Mouse (Mus musculus): Measurements from ENCODE around the gene Tgfbrap1. TPM values are rescaled to one million over a fixed set of nuclear protein-coding genes. Genes with fewer than 3 reads are reported as not detected.

Gene Tgfbrap1
- polyA plus RNA-seq, 2 experiments: 2.7 to 4.7 TPM

DNA sequence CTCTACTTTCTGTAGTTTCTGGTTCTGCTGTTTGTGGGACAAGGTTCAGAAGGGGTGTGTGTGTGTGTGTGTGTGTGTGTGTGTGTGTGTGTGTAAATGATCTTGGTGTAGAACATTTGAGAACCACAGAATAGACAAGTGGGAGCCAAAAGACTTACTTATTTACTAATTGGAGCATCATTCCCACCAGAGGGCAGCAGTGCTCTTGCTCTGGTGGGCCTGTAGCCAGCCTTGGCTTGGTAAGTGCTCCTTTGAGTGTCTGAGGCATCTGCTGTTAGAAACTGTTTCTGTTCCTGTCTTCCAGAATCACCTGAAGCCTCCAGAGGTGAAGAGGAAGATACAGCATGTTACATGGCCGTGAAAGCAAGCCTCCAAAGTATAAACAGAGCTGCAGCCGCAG lies 14.4 kb upstream of the Tgfbrap1 start:
- DNase-seq (ENCODE audit: low read depth in 3 of 3, low spot score in 3 of 3): peak in 1 of 3 experiments; percentile 17

DNA sequence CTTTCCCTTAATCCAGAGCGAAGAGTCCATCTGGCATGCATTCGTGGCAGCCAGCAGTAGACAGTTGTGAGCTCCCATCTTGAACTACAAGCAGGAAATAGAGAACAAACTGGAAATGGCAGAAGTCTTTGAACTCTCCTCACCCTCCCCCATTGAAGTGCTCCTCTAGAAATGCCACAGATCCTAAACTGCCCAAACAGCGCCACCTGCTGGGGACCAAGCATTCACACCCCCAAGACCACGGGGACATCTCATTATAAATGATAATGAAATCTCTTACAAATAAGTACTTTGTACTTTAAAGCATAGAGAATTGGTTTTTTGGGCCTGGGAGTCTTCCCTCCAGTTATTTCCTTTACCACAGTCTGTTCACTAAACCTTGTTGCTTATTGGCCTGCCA lies 12.1 kb upstream of the Tgfbrap1 start:
- Histone ChIP-seq H3K9me3 (ENCODE audit: control insufficient read depth, low read length) (no peaks in the 10 kb centered on the region), H3K4me3 (ENCODE audit: insufficient read depth in 1 of 2, low read depth in 2 of 2, low read length in 2 of 2) (no peak overlapping the region), H3K27ac (no peak overlapping the region), H3K4me2 (ENCODE audit: low read depth) (no peak overlapping the region), H3K27me3 (ENCODE audit: control insufficient read depth, insufficient read depth, low read length) (no peaks in the 10 kb centered on the region), H3K4me1 (replicated peaks; ENCODE audit: control insufficient read depth in 2 of 2, insufficient read depth in 2 of 2, low read length in 1 of 2) (0 out of 4 replicates have a peak, but pooled peaks cover 0 to 5% of the 10 kb centered on the region in 2 experiments), H3K36me3 (replicated peaks; ENCODE audit: control insufficient read depth, insufficient read depth, low read depth) (peaks cover 2% of the 10 kb centered on the region), H3K9ac (replicated peaks) (no peak overlapping the region)
- DNase-seq (ENCODE audit: low read depth in 3 of 3, low spot score in 3 of 3) (peak; percentile 28 to 44 (median 35)), ATAC-seq (ENCODE audit: insufficient read depth) (no peak)
- 37% methylated on average over 4 of the region's 4 CpGs for WGBS (ENCODE audit: insufficient replicate concordance)
- TF ChIP-seq CTCF (IDR thresholded peaks at IDR 0.05; ENCODE audit: low read depth) (peak; percentile 88), EP300 (IDR thresholded peaks at IDR 0.05; ENCODE audit: low read depth) (no peak)

More for the DNA sequence above, 14.4 kb upstream of the Tgfbrap1 start:
- H3K36me3 ChIP-seq (replicated peaks; ENCODE audit: control insufficient read depth, insufficient read depth, low read depth): peaks cover 2% of the 10 kb centered on the region
- WGBS (ENCODE audit: insufficient replicate concordance): 73% methylated on average over 2 of the region's 2 CpGs
- no peak for ATAC-seq (ENCODE audit: insufficient read depth)
- H3K27ac ChIP-seq: no peak overlapping the region
- no peaks in the 10 kb centered on the region for H3K9me3 ChIP-seq (ENCODE audit: control insufficient read depth, low read length)
- no peak overlapping the region for H3K9ac ChIP-seq (replicated peaks)
- no peak overlapping the region for H3K4me3 ChIP-seq (ENCODE audit: insufficient read depth in 1 of 2, low read depth in 2 of 2, low read length in 2 of 2)
- no peaks in the 10 kb centered on the region for H3K27me3 ChIP-seq (ENCODE audit: control insufficient read depth, insufficient read depth, low read length)
- H3K4me1 ChIP-seq (replicated peaks; ENCODE audit: control insufficient read depth in 2 of 2, insufficient read depth in 2 of 2, low read length in 1 of 2): 0 out of 4 replicates have a peak, but pooled peaks cover 0 to 5% of the 10 kb centered on the region in 2 experiments
- H3K4me2 ChIP-seq (ENCODE audit: low read depth): no peak overlapping the region
- TF ChIP-seq CTCF (IDR thresholded peaks at IDR 0.05; ENCODE audit: low read depth) (peak; percentile 69), EP300 (IDR thresholded peaks at IDR 0.05; ENCODE audit: low read depth) (no peak)

DNA sequence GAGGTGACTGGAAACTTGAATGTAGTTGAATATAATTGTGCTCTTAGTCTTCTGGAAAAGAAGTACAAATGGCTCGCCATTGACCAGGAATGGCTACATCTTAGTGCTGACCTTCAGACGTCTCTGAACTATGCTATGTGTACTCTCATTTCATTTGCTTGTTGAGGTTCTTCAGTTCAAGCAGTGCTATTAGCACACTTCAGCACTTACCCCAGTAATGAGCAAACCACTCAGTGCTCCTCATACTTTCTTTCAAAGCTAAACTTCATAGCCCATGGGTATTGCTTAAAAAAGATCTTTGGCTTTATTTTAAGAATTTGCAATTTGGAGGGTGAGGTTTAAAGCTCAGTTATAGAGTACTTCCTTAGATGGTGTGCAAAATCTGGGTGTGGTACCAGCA lies 10.3 kb upstream of the Tgfbrap1 start:
- Histone ChIP-seq H3K4me2 (ENCODE audit: low read depth) (no peak overlapping the region), H3K4me3 (ENCODE audit: insufficient read depth in 1 of 2, low read depth in 2 of 2, low read length in 2 of 2) (no peak overlapping the region), H3K9me3 (ENCODE audit: control insufficient read depth, low read length) (no peaks in the 10 kb centered on the region), H3K4me1 (replicated peaks; ENCODE audit: control insufficient read depth in 2 of 2, insufficient read depth in 2 of 2, low read length in 1 of 2) (0 out of 4 replicates have a peak, but pooled peaks cover 0 to 3% of the 10 kb centered on the region in 2 experiments), H3K27ac (no peak overlapping the region), H3K9ac (replicated peaks) (no peak overlapping the region), H3K36me3 (replicated peaks; ENCODE audit: control insufficient read depth, insufficient read depth, low read depth) (peaks cover 2% of the 10 kb centered on the region), H3K27me3 (ENCODE audit: control insufficient read depth, insufficient read depth, low read length) (no peaks in the 10 kb centered on the region)
- TF ChIP-seq EP300 (IDR thresholded peaks at IDR 0.05; ENCODE audit: low read depth): no peak
- no peak for TF ChIP-seq CTCF (IDR thresholded peaks at IDR 0.05; ENCODE audit: low read depth)
- WGBS (ENCODE audit: insufficient replicate concordance): 49% methylated on average over 2 of the region's 2 CpGs
- DNase-seq (ENCODE audit: low read depth in 3 of 3, low spot score in 3 of 3) (no peak), ATAC-seq (ENCODE audit: insufficient read depth) (no peak)

DNA sequence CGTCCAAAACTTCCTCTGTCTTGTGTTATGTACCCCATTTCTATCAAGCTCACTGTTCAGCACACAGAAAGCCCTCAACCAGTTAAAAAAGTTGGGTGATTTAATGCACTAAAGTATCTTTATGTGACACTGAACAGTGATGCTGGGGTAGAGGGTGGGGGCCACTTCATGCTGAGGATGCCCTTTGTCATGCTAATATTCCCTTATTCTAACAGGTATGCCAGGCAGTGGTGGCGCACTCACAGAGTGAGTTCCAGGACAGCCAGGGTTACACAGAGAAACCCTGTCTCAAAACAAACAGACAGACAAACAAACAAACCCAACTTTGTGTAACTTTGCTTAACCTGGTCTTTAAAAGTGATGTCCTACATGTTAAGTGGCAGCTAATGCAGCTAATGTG lies 4.2 kb downstream of the Tgfbrap1 start:
- Histone ChIP-seq H3K4me1 (replicated peaks; ENCODE audit: control insufficient read depth in 2 of 2, insufficient read depth in 2 of 2, low read length in 1 of 2) (peaks cover 6 to 9% of the 10 kb centered on the region in 2 experiments; a peak in 3 of 4 replicates), H3K9me3 (ENCODE audit: control insufficient read depth, low read length) (no peaks in the 10 kb centered on the region), H3K4me2 (ENCODE audit: low read depth) (no peak overlapping the region), H3K36me3 (replicated peaks; ENCODE audit: control insufficient read depth, insufficient read depth, low read depth) (no peaks in the 10 kb centered on the region), H3K27me3 (ENCODE audit: control insufficient read depth, insufficient read depth, low read length) (no peaks in the 10 kb centered on the region), H3K27ac (no peak overlapping the region), H3K4me3 (ENCODE audit: insufficient read depth in 1 of 2, low read depth in 2 of 2, low read length in 2 of 2) (no peak overlapping the region), H3K9ac (replicated peaks) (no peak overlapping the region)
- ATAC-seq (ENCODE audit: insufficient read depth) (no peak), DNase-seq (ENCODE audit: low read depth in 3 of 3, low spot score in 3 of 3) (no peak)
- no peak for TF ChIP-seq EP300 (IDR thresholded peaks at IDR 0.05; ENCODE audit: low read depth)
- 81% methylated on average over 2 of the region's 2 CpGs for WGBS (ENCODE audit: insufficient replicate concordance)

DNA sequence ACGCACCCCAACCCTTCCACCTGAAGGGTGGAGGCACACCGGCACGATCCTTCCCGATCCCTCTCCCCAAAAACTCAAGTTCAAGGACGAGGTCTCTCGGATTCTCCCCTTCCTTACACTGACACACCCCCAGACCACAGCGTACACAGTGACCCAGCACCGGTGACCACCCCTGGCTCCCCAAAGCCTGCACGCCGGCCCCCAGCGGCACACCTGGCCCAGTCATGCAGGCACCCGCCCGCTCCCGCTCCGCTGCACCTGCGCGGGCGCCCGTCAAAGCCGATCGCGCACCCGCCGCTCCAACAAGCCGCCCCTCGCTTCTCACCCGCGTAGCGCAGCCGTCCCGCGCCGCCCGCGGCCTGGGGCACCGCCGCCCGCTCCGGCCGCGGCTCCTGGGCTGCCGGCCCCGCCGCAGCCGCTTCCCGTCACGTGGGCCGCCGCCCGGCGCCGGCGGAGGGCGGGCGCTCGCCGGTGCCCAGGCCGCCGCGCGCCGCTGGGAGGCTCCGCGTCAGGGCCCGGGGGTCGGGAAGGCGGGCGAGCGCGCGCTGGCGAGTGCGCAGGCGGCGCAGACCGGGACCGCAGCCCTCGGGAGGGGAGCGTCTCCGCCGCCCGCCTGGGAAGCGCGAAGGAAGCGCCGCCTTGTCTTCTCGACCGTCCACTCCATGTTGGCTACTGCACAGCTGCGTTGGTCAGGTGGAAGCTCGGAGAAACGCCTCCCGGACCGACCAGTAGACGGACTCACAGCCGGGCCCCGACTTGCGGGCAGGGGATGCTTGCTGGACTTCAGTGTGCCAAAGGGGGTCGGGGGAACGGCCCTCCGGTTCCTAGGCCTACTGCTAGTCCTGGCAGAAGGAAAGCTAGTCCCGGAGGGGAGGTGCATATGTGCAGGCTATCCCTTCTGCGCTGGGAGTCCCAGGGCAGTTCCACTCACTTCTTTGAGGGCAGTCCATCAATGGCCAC lies 6.1 kb downstream of the Tgfbrap1 start:
- Histone ChIP-seq H3K36me3 (replicated peaks; ENCODE audit: control insufficient read depth, insufficient read depth, low read depth) (no peaks in the 10 kb centered on the region), H3K4me3 (ENCODE audit: insufficient read depth in 1 of 2, low read depth in 2 of 2, low read length in 2 of 2) (peak overlapping the region; percentile 80 to 90), H3K4me2 (ENCODE audit: low read depth) (peak overlapping the region; percentile 90), H3K27ac (no peak overlapping the region), H3K27me3 (ENCODE audit: control insufficient read depth, insufficient read depth, low read length) (no peaks in the 10 kb centered on the region), H3K4me1 (replicated peaks; ENCODE audit: control insufficient read depth in 2 of 2, insufficient read depth in 2 of 2, low read length in 1 of 2) (peaks cover 4 to 9% of the 10 kb centered on the region in 2 experiments; a peak in 3 of 4 replicates), H3K9me3 (ENCODE audit: control insufficient read depth, low read length) (no peaks in the 10 kb centered on the region), H3K9ac (replicated peaks) (peak overlapping the region; percentile 88)
- whole genome bisulfite sequencing (ENCODE audit: insufficient replicate concordance): under 1% methylated on average over 102 of the region's 102 CpGs
- DNase-seq (ENCODE audit: low read depth in 3 of 3, low spot score in 3 of 3) (peak; percentile 23 to 42 (median 37)), ATAC-seq (ENCODE audit: insufficient read depth) (peak; percentile 88)
- TF ChIP-seq CTCF (IDR thresholded peaks at IDR 0.05; ENCODE audit: low read depth) (no peak), EP300 (IDR thresholded peaks at IDR 0.05; ENCODE audit: low read depth) (no peak)
